Mouse (Mus musculus) lung, adult 10 weeks (tissue): ENCODE results near the gene Pxn. TPM values are rescaled to one million over a fixed set of nuclear protein-coding genes. Genes with fewer than 3 reads are reported as not detected.

Experiments
- polyA plus RNA-seq: library from polyadenylated mRNA; stranded (reverse); fragments of 350-450 nt; fragmentation: Illumina TruSeq; extraction: RNeasy Lipid Tissue Mini Kit (QIAGEN cat#74804); gene quantifications from one replicate; pipeline ENCODE4 v1.2.3, GENCODE M21; 2014; ENCODE audit warnings: low read depth, low replicate concordance; ENCODE audit not compliant: insufficient read depth

Gene Pxn
- 53.2 TPM for polyA plus RNA-seq

GRCm38 (mm10) chr5:115506454-115507201 lies at the start of gene Pxn:
Gene Pxn (plus strand): TSS chr5:115506676.

GRCm38 (mm10) chr5:115465642-115466420 lies 40.6 kb upstream of the Pxn start, which contains the start of gene Pla2g1b:
Gene Pla2g1b (plus strand): TSS chr5:115466262.

GRCm38 (mm10) chr5:115483947-115484920 lies 22.2 kb upstream of the Pxn start, which contains the start of gene Sirt4:
Gene Sirt4 (minus strand): TSS chr5:115484725.

GRCm38 (mm10) chr5:115559237-115560101 lies 53.0 kb downstream of the Pxn start, which contains the start of gene Rplp0:
Gene Rplp0 (plus strand): TSS chr5:115559467.

GRCm38 (mm10) chr5:115564737-115565393 lies 58.4 kb downstream of the Pxn start, which contains the start of gene Gcn1l1:
Gene Gcn1l1 (plus strand): TSS chr5:115565254.

Other genes starting within 250 kb of the Pxn start
- 74.2 TPM for gene Rnf10, start 233.8 kb upstream of the Pxn start, polyA plus RNA-seq
- 12.6 TPM for gene Coq5, start 227.0 kb upstream of the Pxn start, polyA plus RNA-seq
- gene Dynll1, start 205.7 kb upstream of the Pxn start, polyA plus RNA-seq = 523 TPM
- gene Srsf9, start 179.5 kb upstream of the Pxn start, polyA plus RNA-seq = 47.7 TPM
- gene Gatc, start 165.5 kb upstream of the Pxn start, polyA plus RNA-seq = 14.7 TPM
- 40.8 TPM for gene Triap1, start 165.5 kb upstream of the Pxn start, polyA plus RNA-seq
- 684 TPM for gene Cox6a1, start 157.7 kb upstream of the Pxn start, polyA plus RNA-seq
- 0.30 TPM for gene Msi1, start 77.1 kb upstream of the Pxn start, polyA plus RNA-seq
- 47.4 TPM for gene Pla2g1b, start 40.4 kb upstream of the Pxn start, polyA plus RNA-seq
- gene Sirt4, start 22.0 kb upstream of the Pxn start, polyA plus RNA-seq = 12.3 TPM
- 1,495 TPM for gene Rplp0, start 52.8 kb downstream of the Pxn start, polyA plus RNA-seq
- 15.6 TPM for gene Gcn1l1, start 58.6 kb downstream of the Pxn start, polyA plus RNA-seq
- gene Rab35, start 125.2 kb downstream of the Pxn start, polyA plus RNA-seq = 30.0 TPM
- 8.5 TPM for gene Bicdl1, start 224.9 kb downstream of the Pxn start, polyA plus RNA-seq